Mouse (Mus musculus) frontal cortex, postnatal 14 days (tissue): ENCODE results near the gene H2-Oa.

Experiments
- DNase-seq, 2 experiments: peaks; one replicate each; pipeline ENCODE4 v3.0.0; 2022; ENCODE audit warnings: low spot score in 2 of 2

H2-Oa gene

DNA sequence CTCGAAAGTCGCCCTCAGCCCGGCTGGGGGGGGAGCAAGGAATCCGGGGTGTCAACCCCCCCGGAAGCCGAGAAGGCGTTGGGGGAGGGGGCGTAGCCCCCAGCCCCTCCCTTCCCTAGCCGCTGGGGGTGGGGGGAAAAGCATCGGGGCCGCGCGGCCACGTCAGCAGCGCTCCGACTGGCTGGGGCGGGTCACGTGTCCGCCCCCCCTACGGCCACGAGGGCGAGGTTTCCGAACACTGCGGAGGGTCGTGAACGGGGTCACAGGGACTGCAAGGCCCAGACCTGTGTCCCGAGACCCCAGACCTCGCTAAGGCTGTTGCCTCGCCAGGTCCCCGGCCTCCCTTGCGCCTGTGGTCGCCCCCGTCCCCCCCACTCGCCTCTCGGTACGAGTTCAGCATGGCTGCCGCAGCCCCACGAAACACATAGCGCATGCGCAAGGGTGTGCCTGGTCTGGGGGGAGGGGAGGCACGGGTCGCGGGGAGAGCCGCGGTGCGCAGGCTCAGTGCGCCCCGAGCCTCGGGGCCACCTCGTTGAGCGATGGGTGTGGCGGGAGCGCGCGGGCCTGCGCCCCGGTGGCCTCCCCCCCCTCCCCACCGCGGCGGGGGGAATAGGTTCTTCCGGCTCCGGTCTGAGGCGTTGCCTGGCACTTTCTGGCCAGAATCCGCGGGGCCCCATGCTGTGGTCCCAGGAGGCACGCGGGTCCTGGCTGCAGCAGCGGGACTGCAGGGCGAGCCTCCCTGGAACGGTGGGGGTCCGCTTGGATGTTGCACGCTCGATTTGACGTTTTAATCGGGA, 30.2 kb downstream of the H2-Oa start, which contains the start of gene Brd2:
Brd2 (minus strand) TSS at position 447 of the 797 bp plus-strand sequence.
- peak; percentile 92 to 96 for DNase-seq

DNA sequence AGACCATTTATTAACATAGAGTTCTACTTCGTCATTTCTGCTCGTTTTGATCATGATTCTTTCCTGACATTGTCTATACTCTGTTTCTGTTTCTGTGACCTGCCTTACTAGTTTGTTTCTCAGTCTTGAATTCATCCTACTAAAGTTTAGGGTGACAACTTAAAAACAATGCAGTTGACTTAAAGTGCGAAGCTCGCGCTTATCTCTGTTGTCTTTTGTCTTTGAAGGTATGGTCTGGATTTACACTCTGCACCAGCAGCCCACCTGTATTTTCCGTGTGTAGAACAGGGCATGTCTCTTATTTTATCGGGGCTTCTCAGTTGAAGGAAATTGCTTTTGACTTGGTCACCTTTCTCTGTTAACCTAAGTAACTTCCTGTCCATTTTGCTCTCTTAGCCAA, 31.0 kb downstream of the H2-Oa start:
- no peak for DNase-seq

DNA sequence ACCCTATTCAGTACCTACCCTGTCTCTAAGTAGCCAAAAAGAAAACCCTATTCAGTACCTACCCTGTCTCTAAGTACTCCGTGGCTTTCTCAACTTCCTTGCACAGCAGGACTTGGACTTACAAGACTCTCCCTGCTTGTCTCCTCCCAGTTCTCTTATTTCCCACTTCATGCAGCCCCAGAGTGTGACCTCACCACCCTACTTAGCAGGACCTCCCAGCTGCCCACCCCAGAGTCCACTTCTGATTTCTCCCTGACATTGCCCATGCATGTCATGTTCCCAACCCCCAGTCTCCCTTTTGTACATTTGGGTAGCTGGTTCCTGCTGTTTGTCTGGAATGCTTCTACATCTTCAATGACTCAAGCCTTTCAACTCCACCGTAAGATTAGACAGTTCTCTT, 31.4 kb downstream of the H2-Oa start:
- no peak for DNase-seq

DNA sequence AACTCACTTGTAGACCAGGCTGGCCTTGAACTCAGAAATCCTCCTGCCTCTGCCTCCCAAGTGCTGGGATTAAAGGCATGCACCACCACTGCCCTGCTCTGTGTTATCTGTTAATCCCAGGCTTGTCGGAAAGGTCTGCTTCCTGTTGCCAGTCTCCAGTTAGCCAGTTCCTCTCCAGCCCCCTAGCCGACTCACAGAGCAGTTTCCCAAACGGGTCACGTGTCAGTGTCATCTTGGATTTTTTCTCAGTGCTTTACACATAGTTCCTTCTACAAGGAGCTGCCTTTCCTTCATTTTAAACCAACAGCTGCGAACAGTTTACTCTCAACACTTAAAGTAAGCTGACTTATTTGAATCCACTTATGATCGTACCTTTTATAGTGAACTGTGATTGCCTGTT, 32.5 kb downstream of the H2-Oa start:
- DNase-seq, result no peak

DNA sequence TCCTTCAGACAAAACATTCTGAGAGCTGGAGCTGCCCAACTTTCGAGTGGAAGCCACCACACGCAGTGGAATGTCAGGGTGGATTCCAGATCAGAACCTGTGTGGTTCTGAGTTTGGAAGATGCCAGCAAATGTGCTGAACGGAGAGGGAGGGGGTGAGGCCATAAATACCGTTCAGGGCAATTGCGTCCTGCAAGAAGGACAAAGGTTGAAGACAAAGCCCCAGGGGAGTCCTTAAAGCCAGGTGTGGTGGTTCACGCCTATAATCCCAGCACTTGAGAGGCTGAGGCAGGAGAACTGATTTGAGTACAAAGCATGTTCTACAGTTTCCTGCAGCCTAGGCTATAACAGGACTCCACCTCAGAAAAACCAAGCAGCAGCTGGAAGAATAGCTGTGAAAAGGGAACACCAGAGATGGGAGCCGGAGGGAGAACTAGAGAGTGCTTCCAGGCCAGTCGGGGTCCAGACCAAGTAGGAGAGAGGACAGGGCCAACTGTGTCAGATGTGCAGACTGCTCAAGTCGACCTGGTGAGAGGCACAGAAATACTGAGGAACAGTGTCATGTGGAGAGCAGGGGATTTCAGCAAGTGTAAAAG, 34.8 kb downstream of the H2-Oa start:
- DNase-seq, result no peak

DNA sequence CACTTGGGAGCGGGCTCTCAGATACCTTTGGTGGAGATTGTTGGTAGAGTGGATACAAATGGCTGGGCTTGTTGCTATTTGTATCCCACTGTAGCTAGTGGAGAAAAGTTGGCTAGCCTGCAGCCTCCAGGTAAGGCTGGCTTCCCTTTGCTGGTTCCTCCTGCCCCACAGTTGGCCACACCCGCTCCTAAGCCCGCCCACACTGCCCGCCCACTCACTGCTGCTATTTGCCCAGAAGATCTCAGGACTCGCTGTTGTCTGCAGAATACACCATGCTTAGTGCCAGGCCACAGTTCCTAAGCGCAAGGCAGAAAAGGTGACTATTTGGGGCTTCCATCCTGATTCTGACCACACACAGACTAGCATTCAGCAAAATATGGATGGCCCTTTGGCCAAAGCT, 35.3 kb downstream of the H2-Oa start:
- no peak for DNase-seq

DNA sequence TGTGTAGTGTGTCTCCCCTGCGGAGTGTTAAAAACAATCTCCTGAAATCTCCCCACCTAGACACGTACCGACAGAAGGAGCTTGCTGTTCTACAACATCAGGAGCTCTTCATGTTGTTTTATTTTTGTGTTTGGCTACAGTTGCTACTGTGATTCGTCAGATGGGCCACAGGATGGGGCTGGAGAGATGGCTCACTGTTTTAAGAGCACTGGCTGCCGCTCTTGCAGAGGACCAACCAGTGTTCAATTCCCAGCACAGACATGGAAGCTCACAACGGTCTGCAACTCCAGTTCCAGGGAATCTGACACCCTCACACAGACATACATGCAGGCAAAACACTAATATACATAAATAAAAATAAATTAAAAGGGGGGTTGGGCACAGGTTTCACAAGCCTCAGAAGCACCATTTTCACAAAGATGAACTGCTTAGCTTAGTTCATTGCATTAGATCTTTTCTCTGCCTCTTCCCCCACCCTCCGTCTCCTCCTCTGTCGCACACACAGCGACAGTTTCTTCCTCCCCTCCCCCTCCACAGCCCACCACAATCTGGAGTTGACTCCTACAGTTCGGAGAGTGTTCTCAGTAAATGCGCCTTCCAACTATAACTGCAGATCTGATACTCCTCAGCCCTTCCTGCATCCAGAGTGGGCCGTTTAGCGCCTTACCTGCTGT, 36.3 kb downstream of the H2-Oa start:
- DNase-seq, result peak in 1 of 2 experiments; percentile 60

DNA sequence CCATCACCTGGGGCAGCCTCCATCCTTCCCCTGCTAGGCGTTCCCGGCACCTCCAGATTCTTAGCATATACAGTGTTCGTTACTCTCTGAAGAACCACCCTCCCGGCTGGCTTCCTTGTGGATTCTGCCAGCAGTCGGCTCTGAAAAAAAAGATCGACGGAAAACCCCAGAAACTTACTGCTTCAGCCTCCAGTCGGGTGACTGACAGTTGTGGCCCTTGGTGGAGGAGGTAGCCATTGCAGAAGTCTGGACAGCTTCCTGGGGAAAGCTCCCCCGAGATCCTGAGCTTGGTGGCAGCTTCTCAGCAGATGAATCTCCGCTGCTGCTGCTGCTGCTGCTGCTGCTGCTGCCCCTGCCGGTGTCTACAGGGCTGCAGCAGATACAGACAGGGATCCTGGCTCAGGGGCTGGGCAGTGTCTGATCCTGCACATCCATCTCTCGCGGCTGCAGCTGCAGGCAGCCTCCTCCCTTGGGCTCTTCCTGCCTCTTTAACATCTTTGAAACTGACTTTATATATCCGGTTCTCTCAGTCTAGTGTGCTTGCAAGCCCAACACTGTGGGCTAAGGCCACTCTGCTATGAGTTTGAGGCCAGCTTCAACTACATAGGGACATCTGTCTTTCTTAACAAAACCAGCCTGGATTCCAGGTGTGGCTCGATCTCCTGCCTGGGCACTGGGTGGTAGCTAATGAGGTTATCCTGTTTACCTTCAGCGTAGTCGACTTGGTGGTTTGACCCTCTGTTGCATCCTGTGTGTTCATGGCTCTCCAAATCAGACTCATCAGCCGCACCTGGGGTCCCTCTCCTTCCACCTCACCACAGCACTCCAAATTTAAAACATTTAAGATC, 37.0 kb downstream of the H2-Oa start:
- no peak for DNase-seq

DNA sequence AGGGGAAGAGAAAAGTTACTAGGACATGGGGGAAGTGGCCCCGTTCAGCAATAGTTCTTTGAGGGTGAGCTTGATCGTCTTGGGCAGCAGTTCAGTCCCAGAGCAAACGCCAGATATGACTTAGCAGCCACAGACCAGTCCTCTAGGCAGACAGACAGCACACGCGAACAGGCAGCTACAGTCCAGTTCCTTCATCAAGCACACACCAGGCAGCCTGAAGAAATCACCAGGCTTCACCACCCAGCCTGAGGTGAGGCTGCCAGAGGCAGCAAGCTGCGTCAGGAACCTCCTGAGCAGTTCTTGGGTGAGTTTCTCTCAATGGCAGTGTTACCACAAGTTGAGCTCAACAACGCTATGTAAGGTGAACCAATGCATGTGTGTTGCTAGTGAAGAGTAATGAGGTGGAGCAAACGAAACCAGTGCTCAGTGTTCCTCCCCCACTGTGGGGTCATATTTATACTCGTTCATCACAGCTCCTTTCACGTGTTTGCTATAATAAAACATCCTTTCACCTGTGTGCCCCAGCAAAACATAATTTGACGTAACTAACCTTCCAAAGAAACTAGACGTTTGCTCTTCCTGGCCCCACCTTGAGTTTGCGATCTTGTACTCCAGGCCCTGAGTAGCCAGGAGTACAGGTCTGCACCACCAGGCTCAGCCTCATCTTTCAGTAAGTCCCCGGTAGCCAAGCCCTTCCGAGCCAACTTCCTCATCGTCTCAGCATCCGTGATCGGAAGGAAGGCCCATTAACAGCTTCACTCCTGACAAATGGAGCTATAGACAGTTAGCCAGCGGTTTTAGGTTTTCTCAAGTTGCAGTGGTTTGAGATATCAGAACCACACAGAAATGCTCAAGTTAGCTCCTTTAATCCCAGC, 38.2 kb downstream of the H2-Oa start:
- DNase-seq, result no peak

DNA sequence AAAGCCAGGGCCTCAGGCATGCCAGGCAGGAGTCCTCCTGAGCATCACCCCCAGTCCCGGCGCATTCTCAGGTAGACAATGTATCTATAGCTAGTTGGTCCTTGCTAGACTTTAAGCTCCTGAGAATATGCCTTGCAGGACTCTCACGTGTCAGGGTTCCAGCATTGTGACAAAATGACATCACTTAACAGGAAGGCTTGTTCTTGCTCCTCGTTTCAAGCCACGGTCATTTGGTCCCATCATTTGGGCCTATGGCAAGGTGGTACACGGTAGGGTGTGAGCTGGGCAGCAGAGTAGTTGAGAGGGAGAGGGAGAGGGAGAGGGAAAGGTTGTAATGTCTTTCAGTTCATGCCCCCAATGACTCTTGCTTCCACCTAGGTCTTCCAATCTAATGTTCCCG, 39.8 kb downstream of the H2-Oa start:
- DNase-seq, result no peak

DNA sequence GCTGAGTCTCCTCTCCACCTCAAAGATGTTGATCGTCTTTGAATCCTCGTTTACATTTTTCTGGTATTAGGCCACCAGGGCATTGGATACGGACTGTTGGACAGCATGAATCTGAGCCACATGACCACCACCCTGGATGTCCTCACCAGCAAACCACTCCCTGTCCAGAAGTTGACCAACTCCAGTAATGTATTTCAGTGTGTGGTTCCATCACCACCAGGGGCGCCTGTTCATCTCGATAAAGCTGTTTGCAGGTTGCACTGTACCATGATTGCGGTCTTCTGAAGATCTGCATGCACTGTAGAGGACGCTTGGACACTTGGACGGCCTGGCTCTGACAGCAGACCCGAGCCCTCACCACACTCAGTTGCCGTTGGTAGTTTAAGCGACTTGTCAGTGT, 41.1 kb downstream of the H2-Oa start:
- DNase-seq, result no peak

DNA sequence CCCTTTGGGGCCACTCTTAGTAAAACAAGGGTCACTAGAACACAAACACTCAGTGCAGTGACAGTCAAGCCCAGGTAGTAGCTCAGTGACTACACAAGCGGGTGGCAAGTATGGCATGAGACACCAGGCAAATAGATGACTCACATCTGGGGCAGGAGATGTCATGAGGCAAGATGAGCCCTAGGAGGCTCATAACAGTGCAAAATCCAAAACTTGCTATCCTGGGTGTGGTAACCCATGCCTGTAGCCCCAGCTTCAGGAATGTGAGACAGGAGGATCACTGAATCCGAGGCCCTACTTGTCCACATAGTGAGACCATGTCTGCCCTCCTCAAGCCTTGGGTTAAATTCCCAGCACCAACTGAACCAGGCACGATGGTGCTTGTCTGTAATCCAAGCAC, 42.3 kb downstream of the H2-Oa start:
- DNase-seq, result no peak

DNA sequence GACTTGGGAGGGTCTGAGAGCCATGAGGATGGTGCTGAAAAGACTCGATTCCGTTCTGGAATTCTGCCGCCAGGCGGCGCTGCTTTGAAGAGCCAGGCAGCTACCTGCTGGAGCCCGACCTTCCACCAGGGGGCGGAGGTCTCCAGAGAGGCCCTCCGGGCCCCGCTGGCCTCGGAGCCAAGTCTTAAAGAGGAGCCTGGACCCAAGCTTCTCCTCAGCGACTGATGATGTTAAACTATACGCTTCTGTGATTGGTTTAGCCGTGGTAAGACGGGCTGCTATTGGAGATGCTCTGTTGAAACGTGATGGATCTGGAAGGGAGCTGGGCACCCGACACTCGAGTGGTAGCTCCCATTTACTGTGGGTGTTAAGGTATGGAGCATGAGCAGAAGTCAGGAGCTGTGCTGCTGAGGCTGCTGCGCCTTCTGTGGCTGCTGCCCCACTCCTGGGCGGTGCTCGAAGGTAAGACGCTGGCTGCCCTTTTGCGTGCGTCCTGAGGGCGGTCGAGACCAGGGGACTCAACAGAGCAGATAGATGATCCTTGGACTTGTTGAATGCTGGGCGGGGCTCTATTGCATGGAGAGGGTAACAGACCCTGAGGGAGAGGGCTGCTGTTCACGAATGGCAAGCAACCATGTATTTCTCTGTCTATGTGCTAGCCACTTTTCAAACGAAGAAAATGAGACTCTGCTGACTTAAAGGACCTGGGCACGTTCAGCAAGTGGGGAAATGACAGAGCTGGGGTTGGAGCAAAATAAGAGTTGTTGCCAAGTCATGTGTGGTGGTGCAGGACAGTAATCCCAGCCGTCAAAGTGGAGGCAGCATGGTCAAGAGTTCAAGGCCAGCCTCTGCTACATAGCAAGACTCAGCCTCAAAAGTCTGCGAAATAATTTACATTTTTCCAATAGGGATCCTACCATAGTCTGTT, 43.4 kb downstream of the H2-Oa start:
- peak; percentile 96 to 97 for DNase-seq

DNA sequence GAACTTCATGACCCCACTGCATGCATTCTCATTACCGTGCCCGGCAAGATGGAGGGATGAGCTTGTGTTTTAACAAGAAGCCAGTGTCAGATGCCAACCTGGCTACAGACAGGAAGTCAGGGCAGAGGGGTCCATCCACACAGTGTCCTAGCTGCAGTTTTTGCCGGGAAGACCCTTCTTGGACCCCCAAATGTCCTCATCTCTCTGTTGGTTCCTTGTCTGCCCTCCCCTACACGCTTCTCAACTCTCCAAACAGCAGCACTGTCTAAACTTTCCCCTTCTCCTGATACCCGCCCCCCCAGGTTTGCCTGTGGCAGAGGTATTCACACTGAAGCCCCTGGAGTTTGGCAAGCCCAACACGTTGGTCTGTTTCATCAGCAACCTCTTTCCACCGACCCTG, 45.5 kb downstream of the H2-Oa start:
- DNase-seq, result no peak

DNA sequence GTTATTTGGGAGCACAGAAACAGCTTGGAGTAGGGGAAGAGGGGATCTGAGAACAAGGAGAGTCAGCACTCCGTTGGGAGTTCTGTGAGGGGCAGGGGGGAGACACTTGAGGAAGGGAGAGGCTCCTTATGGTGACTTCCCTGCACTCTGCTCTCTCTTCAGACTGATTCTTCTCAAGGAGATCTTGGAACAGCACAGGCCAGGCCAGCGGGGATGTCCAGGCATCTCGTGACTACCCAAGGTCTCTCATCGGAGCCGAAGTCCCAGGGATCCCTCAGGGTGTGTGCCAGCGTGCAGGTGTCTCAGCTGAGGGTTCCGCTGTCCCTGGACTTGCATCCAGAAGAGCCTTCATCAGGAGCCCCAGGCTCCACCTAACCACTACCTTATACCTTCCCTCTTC, 46.5 kb downstream of the H2-Oa start:
- DNase-seq, result no peak

DNA sequence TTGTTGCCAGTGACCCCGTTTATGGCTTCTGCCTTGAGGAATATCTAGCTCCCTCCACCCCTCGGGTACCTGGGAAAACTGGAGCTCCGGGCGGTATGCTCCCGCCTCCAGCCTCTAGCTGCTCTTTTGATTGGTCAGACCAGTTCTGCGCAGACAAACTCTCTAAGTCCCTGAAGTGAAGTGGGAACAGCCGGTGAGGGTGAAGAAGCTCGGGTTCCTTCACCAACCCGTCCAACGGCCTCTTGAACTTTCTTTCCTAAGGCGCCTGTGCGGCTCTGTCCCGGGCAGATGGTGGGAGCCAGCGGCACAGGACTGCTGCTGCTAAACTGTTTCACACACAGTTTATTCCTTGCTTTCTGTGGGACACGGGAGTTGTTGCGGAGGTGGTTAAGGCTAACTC, 47.3 kb downstream of the H2-Oa start:
- no peak for DNase-seq

DNA sequence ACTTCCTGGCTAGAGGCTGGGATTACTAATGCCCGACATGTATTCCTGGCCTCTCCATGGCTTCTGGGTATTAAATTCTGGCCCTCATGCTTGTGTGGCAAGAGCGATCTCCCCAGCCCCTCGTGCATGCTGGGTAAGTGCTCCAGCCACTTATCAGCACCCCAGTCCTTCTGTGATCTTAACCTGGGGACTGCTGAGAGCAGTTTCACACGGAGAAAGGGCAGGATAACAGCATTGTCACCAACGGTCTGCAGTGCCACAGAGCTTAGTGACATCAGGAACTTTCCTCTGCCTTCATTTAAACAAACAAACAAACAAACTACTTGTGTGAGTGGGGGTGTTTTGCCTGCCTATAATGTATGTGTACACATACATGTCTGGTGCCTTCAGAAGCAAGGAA, 48.1 kb downstream of the H2-Oa start:
- no peak for DNase-seq

DNA sequence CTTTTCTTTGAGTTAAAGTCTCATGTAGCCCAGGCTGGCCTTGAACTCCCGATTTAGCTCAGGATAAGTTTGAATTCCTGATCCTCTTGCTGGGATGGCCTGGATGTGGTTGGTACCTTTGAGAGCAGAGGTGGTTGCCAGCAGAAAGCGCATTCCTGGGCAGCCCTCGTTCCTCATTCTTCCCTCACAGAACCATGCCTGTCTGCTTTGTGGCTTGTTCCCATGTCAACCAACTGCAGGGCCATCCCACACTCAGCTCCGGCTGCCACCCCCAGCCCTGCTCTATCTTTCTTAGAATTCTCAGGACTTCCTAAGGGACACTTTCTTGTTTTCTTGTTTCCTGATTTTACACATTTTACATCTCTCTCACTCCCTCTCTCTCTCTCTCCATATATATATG, 49.3 kb downstream of the H2-Oa start:
- no peak for DNase-seq

DNA sequence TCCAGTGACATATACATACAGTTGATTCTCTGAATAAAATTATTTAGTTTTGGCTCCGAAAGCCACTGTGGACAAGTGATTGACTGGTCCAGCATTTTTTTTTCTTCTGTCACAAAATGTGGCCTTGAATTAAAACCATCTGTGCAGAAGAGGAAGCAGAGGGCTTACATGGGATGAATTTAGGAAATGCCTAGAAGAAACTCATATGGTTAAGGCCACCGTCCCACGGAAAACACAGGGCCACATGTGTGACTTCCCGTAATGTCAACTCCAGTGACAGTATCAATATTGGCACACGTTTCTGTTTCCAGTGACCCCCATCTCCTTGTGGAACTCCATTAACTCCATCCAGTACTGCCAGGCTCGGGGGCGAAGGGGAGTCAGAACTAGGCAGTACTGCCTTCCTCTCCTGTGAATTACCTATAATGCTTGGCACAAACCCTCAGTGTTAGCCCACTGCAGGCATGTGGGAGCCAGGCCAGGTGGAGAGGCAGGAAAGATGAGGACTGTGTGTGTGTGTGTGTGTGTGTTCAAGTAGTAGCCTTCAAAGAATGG, 50.4 kb downstream of the H2-Oa start:
- DNase-seq, result no peak

DNA sequence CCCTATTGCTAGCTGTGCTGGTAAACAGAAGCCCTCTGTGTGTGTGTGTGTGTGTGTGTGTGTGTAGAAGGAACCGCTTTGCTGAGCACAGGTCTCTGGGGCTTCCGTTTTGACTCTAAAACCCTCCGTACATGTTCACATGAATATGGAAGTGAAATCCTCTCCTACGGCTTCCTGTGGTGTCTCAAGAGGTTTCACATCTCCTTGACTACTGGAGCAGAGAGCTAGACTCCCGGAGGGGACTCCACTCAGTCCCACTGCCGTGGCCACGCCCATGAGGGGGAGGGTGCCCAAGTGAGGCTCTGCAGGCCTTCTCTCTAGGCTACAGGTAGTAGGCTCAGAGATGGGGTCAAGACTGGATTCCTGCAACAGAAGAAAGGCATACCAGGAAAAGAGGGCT, 50.9 kb downstream of the H2-Oa start, which contains the start of gene H2-DMb2:
H2-DMb2 (plus strand) TSS at position 275 of the 400 bp plus-strand sequence.
- DNase-seq, result no peak
